Mouse (Mus musculus) embryonic facial prominence, embryonic 15.5 days (tissue): Measurements from ENCODE around the gene Hsd17b1. TPM values are rescaled to one million over a fixed set of nuclear protein-coding genes. Genes with fewer than 3 reads are reported as not detected.

Experiments
- microRNA-seq: library from miRNA; unstranded; fragments of <30 nt; microRNA quantifications from one replicate; pipeline ENCODE4, GENCODE M21; 2016; ENCODE audit warnings: borderline number of aligned reads
- polyA plus RNA-seq: library from polyadenylated mRNA; unstranded; fragments of >200 nt; fragmentation: Nextera tagmentation; extraction: Ambion mirVana; gene quantifications from 2 replicates; pipeline ENCODE4 v1.2.1, GENCODE M21; 2015

Gene Hsd17b1
- polyA plus RNA-seq, 1 experiment from 2014 or later, result 0.24 TPM

Small RNA genes lying within 50 kb of the gene (microRNA-seq; reads per million reads assigned to microRNA genes)
- gene Mir6928, result 0.52 reads per million

Other genes with a start within 250 kb of the Hsd17b1 start
- 24.9 and 25.3 TPM in 2 replicates for gene Stat5b, start 227.7 kb upstream of the Hsd17b1 start, polyA plus RNA-seq
- 9.7 and 10.4 TPM in 2 replicates for gene Stat5a, start 219.1 kb upstream of the Hsd17b1 start, polyA plus RNA-seq
- gene Stat3, start 138.9 kb upstream of the Hsd17b1 start, polyA plus RNA-seq, result 75.6 and 79.3 TPM in 2 replicates
- gene Cavin1, start 107.5 kb upstream of the Hsd17b1 start, polyA plus RNA-seq, result 330 and 343 TPM in 2 replicates
- 36.8 and 40.3 TPM in 2 replicates for gene Atp6v0a1, start 69.0 kb upstream of the Hsd17b1 start, polyA plus RNA-seq
- 15.1 and 16.6 TPM in 2 replicates for gene Naglu, start 8.4 kb upstream of the Hsd17b1 start, polyA plus RNA-seq
- gene Coasy, start 4.2 kb downstream of the Hsd17b1 start, polyA plus RNA-seq, result 43.2 and 44.9 TPM in 2 replicates
- 50.3 and 52.0 TPM in 2 replicates for gene Mlx, start 8.9 kb downstream of the Hsd17b1 start, polyA plus RNA-seq
- 32.0 and 33.6 TPM in 2 replicates for gene Psmc3ip, start 17.0 kb downstream of the Hsd17b1 start, polyA plus RNA-seq
- 25.3 and 26.7 TPM in 2 replicates for gene Retreg3, start 41.5 kb downstream of the Hsd17b1 start, polyA plus RNA-seq
- 69.7 and 73.4 TPM in 2 replicates for gene Tubg1, start 41.5 kb downstream of the Hsd17b1 start, polyA plus RNA-seq
- gene Tubg2, start 77.5 kb downstream of the Hsd17b1 start, polyA plus RNA-seq, result 11.1 and 11.9 TPM in 2 replicates
- 2.0 and 2.2 TPM in 2 replicates for gene Cntnap1, start 92.1 kb downstream of the Hsd17b1 start, polyA plus RNA-seq
- gene Plekhh3, start 92.9 kb downstream of the Hsd17b1 start, polyA plus RNA-seq, result 27.2 and 28.7 TPM in 2 replicates
- 0.24 and 0.50 TPM in 2 replicates for gene Ccr10, start 97.0 kb downstream of the Hsd17b1 start, polyA plus RNA-seq
- gene Ezh1, start 148.1 kb downstream of the Hsd17b1 start, polyA plus RNA-seq, result 16.5 and 18.7 TPM in 2 replicates
- 138 and 139 TPM in 2 replicates for gene Ramp2, start 167.6 kb downstream of the Hsd17b1 start, polyA plus RNA-seq
- gene Vps25, start 175.3 kb downstream of the Hsd17b1 start, polyA plus RNA-seq, result 122 and 133 TPM in 2 replicates
- 12.5 and 14.3 TPM in 2 replicates for gene Wnk4, start 182.2 kb downstream of the Hsd17b1 start, polyA plus RNA-seq
- 1.1 and 1.9 TPM in 2 replicates for gene Cntd1, start 200.6 kb downstream of the Hsd17b1 start, polyA plus RNA-seq
- gene Coa3, start 200.7 kb downstream of the Hsd17b1 start, polyA plus RNA-seq, result 160 and 165 TPM in 2 replicates
- 141 and 143 TPM in 2 replicates for gene Becn1, start 223.9 kb downstream of the Hsd17b1 start, polyA plus RNA-seq
- gene Psme3, start 237.8 kb downstream of the Hsd17b1 start, polyA plus RNA-seq, result 124 and 126 TPM in 2 replicates
- gene Aoc2, start 246.7 kb downstream of the Hsd17b1 start, polyA plus RNA-seq, result 1.1 and 1.6 TPM in 2 replicates